ENCODE assay signal across 8 mouse cellular contexts in genomic region chr4:140987476-140987875, GRCm38 (mm10). TPM values are rescaled to one million over a fixed set of nuclear protein-coding genes. Genes with fewer than 3 reads are reported as not detected.
DNase-seq lines count a peak whose midpoint lies in the region; ATAC-seq and TF ChIP-seq lines count a peak whose summit lies in the region.

No protein-coding gene starts in this region.

- H3K4me3 ChIP-seq in forebrain, embryonic 14.5 days (ENCODE audit: low read depth, low read length) = peak overlapping the region; percentile 87
- peak overlapping the region; percentile 68 to 71 for H3K4me3 ChIP-seq in liver, embryonic 14.5 days (ENCODE audit: insufficient read depth in 1 of 2, low read depth in 2 of 2, low read length in 2 of 2)

- peaks cover 16% of the 10 kb centered on the region for H3K4me1 ChIP-seq in forebrain, embryonic 14.5 days (ENCODE audit: control insufficient read depth, insufficient read depth, low read length)
- peaks cover 0 to 13% of the 10 kb centered on the region in 2 experiments; a peak in 2 of 4 replicates for H3K4me1 ChIP-seq in liver, embryonic 14.5 days (replicated peaks; ENCODE audit: control insufficient read depth in 2 of 2, insufficient read depth in 2 of 2, low read length in 1 of 2)

- no peak; the same call in 1 of the 2 replicates for ATAC-seq in forebrain, embryonic 14.5 days
- ATAC-seq in liver, embryonic 14.5 days (ENCODE audit: insufficient read depth) = no peak; the same call in 1 of the 2 replicates

- H3K9ac ChIP-seq in forebrain, embryonic 14.5 days (ENCODE audit: low read length) = peak overlapping the region; percentile 95
- H3K9ac ChIP-seq in liver, embryonic 14.5 days (replicated peaks) = peak overlapping the region; percentile 63

- no peak for TF ChIP-seq CTCF in liver, embryonic 14.5 days (IDR thresholded peaks at IDR 0.05; ENCODE audit: low read depth)

- no peak for TF ChIP-seq EP300 in liver, embryonic 14.5 days (IDR thresholded peaks at IDR 0.05; ENCODE audit: low read depth)

- H3K9me3 ChIP-seq in forebrain, embryonic 14.5 days (replicated peaks; ENCODE audit: control insufficient read depth, low read length) = no peaks in the 10 kb centered on the region
- no peaks in the 10 kb centered on the region for H3K9me3 ChIP-seq in liver, embryonic 14.5 days (ENCODE audit: control insufficient read depth, low read length)

- 34% methylated on average over 7 of the region's 7 CpGs for WGBS in forebrain, embryonic 14.5 days
- WGBS in liver, embryonic 14.5 days (ENCODE audit: insufficient replicate concordance) = 3% methylated on average over 7 of the region's 7 CpGs

- H3K27ac ChIP-seq in forebrain, embryonic 14.5 days (ENCODE audit: low read depth, low read length) = no peak overlapping the region
- H3K27ac ChIP-seq in liver, embryonic 14.5 days = no peak overlapping the region

- peaks cover 13% of the 10 kb centered on the region for H3K36me3 ChIP-seq in forebrain, embryonic 14.5 days (ENCODE audit: control insufficient read depth, insufficient read depth, low read length)
- no peaks in the 10 kb centered on the region for H3K36me3 ChIP-seq in liver, embryonic 14.5 days (replicated peaks; ENCODE audit: control insufficient read depth, insufficient read depth, low read depth)

- peak overlapping the region; percentile 74 for H3K4me2 ChIP-seq in forebrain, embryonic 14.5 days (ENCODE audit: low read length)
- peak overlapping the region; percentile 92 for H3K4me2 ChIP-seq in liver, embryonic 14.5 days (ENCODE audit: low read depth)

- peak; percentile 93 for DNase-seq in heart, adult 11 months
- DNase-seq in heart, adult 8-10 months (ENCODE audit: low spot score) = no peak
- DNase-seq in CD4-positive helper T cell, adult 2 months (ENCODE audit: low read depth, low spot score) = peak; percentile 36
- DNase-seq in forebrain, embryonic 14.5 days (ENCODE audit: low spot score) = peak; percentile 18
- DNase-seq in liver, embryonic 14.5 days (ENCODE audit: low read depth in 3 of 3, low spot score in 3 of 3) = no peak
- peak; percentile 43 for DNase-seq in testis, postnatal 10 days (ENCODE audit: low spot score)
- no peak for DNase-seq in adrenal gland, postnatal 36 days
- DNase-seq in adrenal gland, adult 2 months = no peak

- no peaks in the 10 kb centered on the region for H3K27me3 ChIP-seq in forebrain, embryonic 14.5 days (replicated peaks; ENCODE audit: control insufficient read depth, insufficient read depth, low read length)
- H3K27me3 ChIP-seq in liver, embryonic 14.5 days (ENCODE audit: control insufficient read depth, insufficient read depth, low read length) = no peaks in the 10 kb centered on the region

RNA-seq across cellular contexts. Expression of gene Atp13a2, which starts 0.8 kb away (rescaled TPM):
- 10 to 100 TPM; 12.3 to 17.2 (median 15.6) TPM for total RNA-seq in heart, adult 8-10 months (2022)
- polyA plus RNA-seq in forebrain, embryonic 14.5 days (2014; fragmentation: Nextera tagmentation; extraction: Ambion mirVana) = 79.9 and 110 TPM in 2 replicates
- 17.9 and 21.6 TPM in 2 replicates for polyA plus RNA-seq in liver, embryonic 14.5 days (2012; rRNA removed)
- 11.4 and 14.1 TPM in 2 replicates for polyA plus RNA-seq in liver, embryonic 14.5 days (2014; fragmentation: Nextera tagmentation; extraction: Ambion mirVana)
- 10 to 100 TPM; 33.3 to 34.2 TPM for total RNA-seq in adrenal gland, postnatal 36 days (2021)
- total RNA-seq in adrenal gland, adult 2 months (2021) = 10 to 100 TPM; 31.8 to 37.1 TPM
- 183 and 226 TPM in 2 replicates for polyA plus RNA-seq in adrenal gland, adult 2 months (2012; rRNA removed)

RNA-seq across cellular contexts. Expression of gene Mfap2, which starts 22.7 kb away (rescaled TPM):
- total RNA-seq in heart, adult 8-10 months (2022) = 1 to 10 TPM; 1.7 to 2.8 (median 2.2) TPM
- polyA plus RNA-seq in forebrain, embryonic 14.5 days (2014; fragmentation: Nextera tagmentation; extraction: Ambion mirVana) = 255 and 287 TPM in 2 replicates
- 7.1 and 10.5 TPM in 2 replicates for polyA plus RNA-seq in liver, embryonic 14.5 days (2012; rRNA removed)
- 11.0 and 11.6 TPM in 2 replicates for polyA plus RNA-seq in liver, embryonic 14.5 days (2014; fragmentation: Nextera tagmentation; extraction: Ambion mirVana)
- total RNA-seq in adrenal gland, postnatal 36 days (2021) = 10 to 100 TPM in 1 of 2 experiments, 1 to 10 TPM in 1; 8.4 to 10.5 TPM
- total RNA-seq in adrenal gland, adult 2 months (2021) = 10 to 100 TPM in 1 of 2 experiments, 1 to 10 TPM in 1; 5.7 to 11.1 TPM
- 37.8 and 42.4 TPM in 2 replicates for polyA plus RNA-seq in adrenal gland, adult 2 months (2012; rRNA removed)

RNA-seq across cellular contexts. Expression of gene Sdhb, which starts 26.5 kb away (rescaled TPM):
- total RNA-seq in heart, adult 8-10 months (2022) = 1,000 to 10,000 TPM; 1,293 to 1,379 (median 1,312) TPM
- polyA plus RNA-seq in forebrain, embryonic 14.5 days (2014; fragmentation: Nextera tagmentation; extraction: Ambion mirVana) = 508 and 541 TPM in 2 replicates
- 68.1 and 86.1 TPM in 2 replicates for polyA plus RNA-seq in liver, embryonic 14.5 days (2012; rRNA removed)
- 201 and 211 TPM in 2 replicates for polyA plus RNA-seq in liver, embryonic 14.5 days (2014; fragmentation: Nextera tagmentation; extraction: Ambion mirVana)
- 100 to 1,000 TPM; 418 to 498 TPM for total RNA-seq in adrenal gland, postnatal 36 days (2021)
- total RNA-seq in adrenal gland, adult 2 months (2021) = 100 to 1,000 TPM; 462 to 500 TPM
- 334 and 363 TPM in 2 replicates for polyA plus RNA-seq in adrenal gland, adult 2 months (2012; rRNA removed)

Comparison
In these comparisons a context has a peak if more than half of its experiments do, and no peak if none do; other contexts are left out.
1. DNase-seq: peak in heart, adult 11 months (single experiment), CD4-positive helper T cell, adult 2 months (single experiment), forebrain, embryonic 14.5 days (single experiment) and testis, postnatal 10 days (single experiment); none in heart, adult 8-10 months (single experiment), liver, embryonic 14.5 days (0 of 3), adrenal gland, postnatal 36 days (0 of 2) and adrenal gland, adult 2 months (single experiment).